Mouse (Mus musculus): ENCODE data around the gene Acaca.

- TF ChIP-seq CTCF (IDR thresholded peaks at IDR 0.05; ENCODE audit: control insufficient read depth, insufficient read depth, insufficient read length) (no peak), MAX (IDR thresholded peaks at IDR 0.05) (no peak), USF1 (IDR thresholded peaks at IDR 0.05; ENCODE audit: low read depth) (no peak), MYOG (IDR thresholded peaks at IDR 0.05; ENCODE audit: control insufficient read depth, extremely low read depth, insufficient read length) (no peak)
Measured at GRCm38 (mm10) chr11:84164123-84164522, 34.7 kb downstream of the Acaca start.
